Comparison of ENCODE assay signal across 22 mouse cellular contexts in the genomic region with DNA sequence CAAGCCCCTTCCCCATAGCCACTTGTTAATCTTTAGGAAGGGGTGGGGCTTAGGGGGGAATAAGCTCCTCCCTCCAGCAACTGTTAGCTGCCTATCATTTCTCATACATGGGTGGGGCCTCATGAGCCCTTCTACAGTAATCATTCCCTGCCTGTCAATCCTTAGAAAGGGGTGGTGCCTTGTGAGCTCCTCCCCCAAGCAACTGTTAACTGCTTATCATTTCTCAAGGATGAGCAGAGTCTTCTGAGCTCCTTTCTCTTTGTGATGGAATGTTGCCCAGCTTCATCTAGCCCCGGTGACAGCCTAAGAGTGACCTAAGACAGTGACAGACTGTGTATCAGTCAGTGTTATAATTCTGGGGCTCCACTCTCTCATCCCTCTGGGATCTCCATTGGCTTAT.
A peak's percentile ranks its signal among the peaks of the same experiment; 100 is the strongest.
DNase-seq lines count a peak whose midpoint lies in the region; ATAC-seq and TF ChIP-seq lines count a peak whose summit lies in the region.
"Had no signal": no experiment of that assay in that cellular context is flagged by ENCODE, and none has a peak within 500 bp of the region (broad histone marks: within the 10 kb centered on the region; RNA-seq: fewer than 3 reads in every experiment).

No protein-coding gene starts in this region.

- 0 out of 2 replicates have a peak, but pooled peaks have one; percentile 43 for ATAC-seq in forebrain, embryonic 15.5 days (replicated peaks)
- no peak for ATAC-seq in forebrain, embryonic 13.5 days
- ATAC-seq in erythroid progenitor cell, adult 5-6 weeks (replicated peaks; ENCODE audit: low FRiP score, poor library complexity, severe bottlenecking) = peak; percentile 84
- ATAC-seq in liver, postnatal 0 days = peak; percentile 43; the same call in 1 of the 2 replicates
- ATAC-seq in cerebellum, adult (ENCODE audit: insufficient number of reproducible peaks, low FRiP score, low TSS enrichment) = no peak

- peak in 1 of 2 experiments; percentile 50; a peak in 2 of 4 replicates for TF ChIP-seq POLR2A in MEL (IDR thresholded peaks at IDR 0.05; ENCODE audit: control insufficient read depth in 1 of 2, insufficient read depth in 1 of 2, low read depth in 1 of 2, low read length in 2 of 2, poor library complexity in 1 of 2)

- H3K4me3 ChIP-seq in forebrain, embryonic 15.5 days = no peak overlapping the region
- no peak overlapping the region for H3K4me3 ChIP-seq in forebrain, embryonic 13.5 days
- H3K4me3 ChIP-seq in MEL (ENCODE audit: control insufficient read depth in 1 of 2, insufficient read depth in 1 of 2, low read depth in 2 of 2, low read length in 2 of 2) = peak overlapping the region; percentile 1 to 66; a peak in 3 of 4 replicates
- H3K4me3 ChIP-seq in liver, postnatal 0 days (ENCODE audit: low read depth, low read length) = no peak overlapping the region
- H3K4me3 ChIP-seq in layer of hippocampus, adult 2 months = no peak overlapping the region
- H3K4me3 ChIP-seq: embryonic facial prominence, embryonic 15.5 days; forebrain, embryonic 12.5 days; hindbrain, embryonic 10.5 days; limb, embryonic 12.5 days; neural tube, embryonic 13.5 days had no signal

- peaks cover 11% of the 10 kb centered on the region for H3K79me2 ChIP-seq in MEL (ENCODE audit: control insufficient read depth, insufficient read depth, low read length, poor library complexity)

- no peak for TF ChIP-seq RAD21 in MEL (IDR thresholded peaks at IDR 0.05; ENCODE audit: low read depth, low read length)

- no peaks in the 10 kb centered on the region for H3K27me3 ChIP-seq in forebrain, embryonic 15.5 days
- H3K27me3 ChIP-seq in forebrain, embryonic 13.5 days = no peaks in the 10 kb centered on the region
- H3K27me3 ChIP-seq in MEL (ENCODE audit: control insufficient read depth in 1 of 2, insufficient read depth in 2 of 2, low read length in 2 of 2) = no peaks in the 10 kb centered on the region
- H3K27me3 ChIP-seq in liver, postnatal 0 days (ENCODE audit: insufficient read depth, low read length) = no peaks in the 10 kb centered on the region
- H3K27me3 ChIP-seq: embryonic facial prominence, embryonic 15.5 days; forebrain, embryonic 12.5 days; limb, embryonic 12.5 days; neural tube, embryonic 13.5 days had no signal

- peak; percentile 36 to 55; a peak in 3 of 4 replicates for TF ChIP-seq EP300 in MEL (IDR thresholded peaks at IDR 0.05; ENCODE audit: low read depth in 1 of 2, low read length in 2 of 2)
- no peak for TF ChIP-seq EP300 in liver, postnatal 0 days (IDR thresholded peaks at IDR 0.05; ENCODE audit: low read depth)

- DNase-seq in MEL (ENCODE audit: low read depth, low spot score) = peak; percentile 87
- no peak for DNase-seq in liver, postnatal 0 days
- DNase-seq in layer of hippocampus, adult 2 months (ENCODE audit: low spot score in 2 of 2) = no peak
- no peak for DNase-seq in left cerebral cortex, adult 11 months (ENCODE audit: low spot score)
- DNase-seq: cerebellum, adult 11 months; cerebellum, postnatal 10 days; gastrocnemius, postnatal 25 days; kidney, adult 8-10 months; kidney, postnatal 25 days; lung, adult 2 months; lung, postnatal 4 days; midbrain, embryonic 14.5 days; thymus, adult 2 months had no signal

- H3K9me3 ChIP-seq in forebrain, embryonic 15.5 days = no peaks in the 10 kb centered on the region
- no peaks in the 10 kb centered on the region for H3K9me3 ChIP-seq in forebrain, embryonic 13.5 days (replicated peaks)
- no peaks in the 10 kb centered on the region for H3K9me3 ChIP-seq in MEL (replicated peaks; ENCODE audit: insufficient read depth, low read length)
- no peaks in the 10 kb centered on the region for H3K9me3 ChIP-seq in liver, postnatal 0 days (ENCODE audit: low read length)
- H3K9me3 ChIP-seq: embryonic facial prominence, embryonic 15.5 days; forebrain, embryonic 12.5 days; hindbrain, embryonic 10.5 days; limb, embryonic 12.5 days; neural tube, embryonic 13.5 days had no signal

- TF ChIP-seq CTCF in MEL (IDR thresholded peaks at IDR 0.05 in 2 of 3, conservative IDR thresholded peaks at IDR 0.05 in 1 of 3; ENCODE audit: control insufficient read depth in 1 of 3, insufficient read depth in 1 of 3, low read depth in 2 of 3, low read length in 3 of 3, poor library complexity in 1 of 3, severe bottlenecking in 1 of 3) = no peak
- TF ChIP-seq CTCF in liver, postnatal 0 days (IDR thresholded peaks at IDR 0.05; ENCODE audit: low read depth) = no peak
- TF ChIP-seq CTCF in layer of hippocampus, adult 2 months (conservative IDR thresholded peaks at IDR 0.05) = no peak

- no peaks in the 10 kb centered on the region for H3K4me1 ChIP-seq in forebrain, embryonic 15.5 days
- H3K4me1 ChIP-seq in forebrain, embryonic 13.5 days = no peaks in the 10 kb centered on the region
- peaks cover 62 to 65% of the 10 kb centered on the region in 2 experiments for H3K4me1 ChIP-seq in MEL (ENCODE audit: control insufficient read depth in 1 of 2, insufficient read depth in 2 of 2, low read length in 2 of 2)
- peaks cover 9% of the 10 kb centered on the region for H3K4me1 ChIP-seq in liver, postnatal 0 days (ENCODE audit: insufficient read depth)
- H3K4me1 ChIP-seq: embryonic facial prominence, embryonic 15.5 days; forebrain, embryonic 12.5 days; limb, embryonic 12.5 days; neural tube, embryonic 13.5 days had no signal

- no peak overlapping the region for H3K4me2 ChIP-seq in forebrain, embryonic 15.5 days (replicated peaks)
- H3K4me2 ChIP-seq in forebrain, embryonic 13.5 days = no peak overlapping the region
- no peak overlapping the region for H3K4me2 ChIP-seq in liver, postnatal 0 days (ENCODE audit: low read depth, low read length)
- H3K4me2 ChIP-seq: embryonic facial prominence, embryonic 15.5 days; forebrain, embryonic 12.5 days; limb, embryonic 12.5 days; neural tube, embryonic 13.5 days had no signal

- WGBS in forebrain, embryonic 15.5 days = 94% methylated on average over 1 of the region's 1 CpGs
- WGBS in forebrain, embryonic 13.5 days = 93% methylated on average over 1 of the region's 1 CpGs
- 65% methylated on average over 1 of the region's 1 CpGs for WGBS in liver, postnatal 0 days (ENCODE audit: insufficient replicate concordance)

- H3K9ac ChIP-seq in forebrain, embryonic 15.5 days (replicated peaks) = no peak overlapping the region
- H3K9ac ChIP-seq in forebrain, embryonic 13.5 days = no peak overlapping the region
- peak overlapping the region; percentile 15; the same call in 1 of the 2 replicates for H3K9ac ChIP-seq in MEL (ENCODE audit: control insufficient read depth, low read depth, low read length, poor library complexity, severe bottlenecking)
- H3K9ac ChIP-seq in liver, postnatal 0 days (replicated peaks) = no peak overlapping the region
- H3K9ac ChIP-seq: embryonic facial prominence, embryonic 15.5 days; forebrain, embryonic 12.5 days; limb, embryonic 12.5 days; neural tube, embryonic 13.5 days had no signal

- no peaks in the 10 kb centered on the region for H3K36me3 ChIP-seq in forebrain, embryonic 15.5 days
- H3K36me3 ChIP-seq in forebrain, embryonic 13.5 days (ENCODE audit: poor library complexity, severe bottlenecking) = no peaks in the 10 kb centered on the region
- H3K36me3 ChIP-seq in MEL (ENCODE audit: control insufficient read depth in 1 of 2, insufficient read depth in 2 of 2, low read length in 2 of 2) = peaks cover 0 to 67% of the 10 kb centered on the region in 2 experiments; a peak in 2 of 4 replicates
- no peaks in the 10 kb centered on the region for H3K36me3 ChIP-seq in liver, postnatal 0 days (replicated peaks; ENCODE audit: insufficient read depth, low read length)
- H3K36me3 ChIP-seq: embryonic facial prominence, embryonic 15.5 days; forebrain, embryonic 12.5 days; hindbrain, embryonic 10.5 days; limb, embryonic 12.5 days; neural tube, embryonic 13.5 days had no signal

- no peak overlapping the region for H3K27ac ChIP-seq in forebrain, embryonic 15.5 days (replicated peaks)
- no peak overlapping the region for H3K27ac ChIP-seq in forebrain, embryonic 13.5 days
- peak overlapping the region; percentile 66 for H3K27ac ChIP-seq in MEL (ENCODE audit: control insufficient read depth, low read depth, low read length)
- H3K27ac ChIP-seq in liver, postnatal 0 days (ENCODE audit: low read depth) = no peak overlapping the region
- H3K27ac ChIP-seq in layer of hippocampus, adult 2 months = no peak overlapping the region
- H3K27ac ChIP-seq: embryonic facial prominence, embryonic 15.5 days; forebrain, embryonic 12.5 days; hindbrain, embryonic 10.5 days; limb, embryonic 12.5 days; neural tube, embryonic 13.5 days had no signal

TF ChIP-seq in MEL, 35 proteins besides CTCF, POLR2A, EP300 and RAD21:
- TF ChIP-seq CHD2 (IDR thresholded peaks at IDR 0.05; ENCODE audit: low read length) (no peak), GATA1 (IDR thresholded peaks at IDR 0.05; ENCODE audit: low read depth, low read length) (peak; percentile 49; the same call in 1 of the 2 replicates), NRF1 (IDR thresholded peaks at IDR 0.05; ENCODE audit: insufficient read depth, low read depth, low read length, poor library complexity, severe bottlenecking) (no peak), SIN3A (IDR thresholded peaks at IDR 0.05; ENCODE audit: low read length) (peak; percentile 65), TCF12 (IDR thresholded peaks at IDR 0.05; ENCODE audit: low read depth, low read length) (peak; percentile 43; the same call in 1 of the 2 replicates), MYC (IDR thresholded peaks at IDR 0.05; ENCODE audit: low read depth, low read length) (no peak), MYB (IDR thresholded peaks at IDR 0.05; ENCODE audit: low read depth, low read length) (peak; percentile 82), NELFE (IDR thresholded peaks at IDR 0.05; ENCODE audit: low read depth, low read length) (0 out of 2 replicates have a peak, but pooled peaks have one; percentile 48), HCFC1 (IDR thresholded peaks at IDR 0.05; ENCODE audit: low read depth, low read length) (peak; percentile 21; the same call in 1 of the 2 replicates), ETS1 (IDR thresholded peaks at IDR 0.05; ENCODE audit: low read depth, low read length) (peak; percentile 60), POLR2AphosphoS2 (IDR thresholded peaks at IDR 0.05; ENCODE audit: low read length) (peak; percentile 67; the same call in 1 of the 2 replicates), KAT2A (conservative IDR thresholded peaks at IDR 0.05; ENCODE audit: low read depth, low read length) (no peak), RCOR1 (IDR thresholded peaks at IDR 0.05; ENCODE audit: low read depth, low read length) (peak; percentile 17; the same call in 1 of the 2 replicates), ZMIZ1 (IDR thresholded peaks at IDR 0.05; ENCODE audit: low read depth, low read length) (peak; percentile 77; the same call in 1 of the 2 replicates)

Comparison
In these comparisons a context has a peak if more than half of its experiments do, and no peak if none do; other contexts are left out.
1. ATAC-seq: peak in forebrain, embryonic 15.5 days (single experiment), erythroid progenitor cell, adult 5-6 weeks (single experiment) and liver, postnatal 0 days (single experiment); none in forebrain, embryonic 13.5 days (single experiment) and cerebellum, adult (single experiment).
2. H3K4me3 ChIP-seq: peak in MEL (2 of 2); none in forebrain, embryonic 15.5 days (single experiment), forebrain, embryonic 13.5 days (single experiment), liver, postnatal 0 days (single experiment) and layer of hippocampus, adult 2 months (single experiment).